Mouse (Mus musculus): ENCODE results near the gene Acot13.

DNA sequence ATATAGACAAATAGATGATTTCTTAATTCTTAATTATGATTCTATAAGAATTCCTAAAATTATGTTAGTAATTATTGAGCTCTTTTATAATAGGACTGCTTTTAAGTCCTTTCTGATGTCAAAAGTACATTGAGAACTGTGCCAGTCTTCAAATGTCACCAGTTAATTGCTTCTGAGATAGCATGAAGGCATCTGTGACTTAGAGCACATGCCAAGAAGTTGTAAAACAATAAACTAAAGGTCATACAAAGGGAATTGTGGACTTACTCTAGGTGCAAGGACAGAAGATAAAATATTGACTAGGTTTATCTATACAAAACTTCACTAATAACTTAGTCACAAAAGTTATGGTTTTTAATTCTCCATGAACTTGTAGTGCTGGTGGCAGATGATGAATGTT, 27.8 kb upstream of the Acot13 start:
- TF ChIP-seq CTCF (IDR thresholded peaks at IDR 0.05; ENCODE audit: control insufficient read depth, insufficient read depth, insufficient replicate concordance, low read depth, low read length) (no peak), POLR2A (IDR thresholded peaks at IDR 0.05; ENCODE audit: control insufficient read depth, low read depth, low read length) (no peak)
